In the genomic region with DNA sequence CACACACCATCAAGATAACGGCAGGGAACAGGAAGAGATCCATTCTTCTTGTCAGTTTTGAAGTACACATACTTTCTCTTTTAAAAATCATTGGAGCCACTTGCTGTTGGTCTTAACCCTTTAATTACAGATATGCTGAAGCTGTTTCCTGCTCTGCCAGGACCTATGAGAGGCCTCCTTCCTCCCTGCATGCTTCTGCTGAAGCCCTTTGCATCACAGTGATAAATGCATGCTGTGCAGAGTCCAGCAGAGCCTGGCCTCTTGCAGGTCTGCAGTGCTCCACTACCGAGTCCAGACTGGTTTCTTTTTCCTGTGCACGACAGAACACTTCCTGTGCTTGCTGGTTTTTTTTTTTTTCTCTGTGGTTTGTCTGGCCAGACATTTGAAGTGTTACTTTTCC, we compare ENCODE assay signal across 11 mouse cellular contexts.
A peak's percentile ranks its signal among the peaks of the same experiment; 100 is the strongest.
DNase-seq lines count a peak whose midpoint lies in the region; ATAC-seq and TF ChIP-seq lines count a peak whose summit lies in the region.
"Had no signal": no experiment of that assay in that cellular context is flagged by ENCODE, and none has a peak within 500 bp of the region (broad histone marks: within the 10 kb centered on the region; RNA-seq: fewer than 3 reads in every experiment).

No protein-coding gene starts in this region.

- no peak overlapping the region for H3K27ac ChIP-seq in lung, embryonic 16.5 days (ENCODE audit: low read length)
- H3K27ac ChIP-seq in kidney, postnatal 0 days: no peak overlapping the region
- peak overlapping the region; percentile 33; the same call in 1 of the 2 replicates for H3K27ac ChIP-seq in stomach, embryonic 15.5 days
- H3K27ac ChIP-seq in midbrain, embryonic 13.5 days: no peak overlapping the region
- H3K27ac ChIP-seq: liver, embryonic 15.5 days had no signal

- H3K4me3 ChIP-seq in lung, embryonic 16.5 days (ENCODE audit: low read length): no peak overlapping the region
- no peak overlapping the region for H3K4me3 ChIP-seq in kidney, postnatal 0 days (replicated peaks; ENCODE audit: low read depth, low read length)
- no peak overlapping the region for H3K4me3 ChIP-seq in stomach, embryonic 15.5 days (replicated peaks)
- no peak overlapping the region for H3K4me3 ChIP-seq in midbrain, embryonic 13.5 days (replicated peaks)
- H3K4me3 ChIP-seq: layer of hippocampus, adult 2 months; liver, embryonic 15.5 days had no signal

- peak overlapping the region; percentile 21; the same call in 1 of the 2 replicates for H3K4me2 ChIP-seq in lung, embryonic 16.5 days (ENCODE audit: low read depth, low read length)
- peak overlapping the region; percentile 1; the same call in 1 of the 2 replicates for H3K4me2 ChIP-seq in kidney, postnatal 0 days (ENCODE audit: low read length)
- peak overlapping the region; percentile 22 for H3K4me2 ChIP-seq in stomach, embryonic 15.5 days
- no peak overlapping the region for H3K4me2 ChIP-seq in midbrain, embryonic 13.5 days (replicated peaks)
- H3K4me2 ChIP-seq: liver, embryonic 15.5 days had no signal

- 6% methylated on average over 3 of the region's 3 CpGs for WGBS in lung, embryonic 16.5 days
- 28% methylated on average over 3 of the region's 3 CpGs for WGBS in kidney, postnatal 0 days
- WGBS in stomach, embryonic 15.5 days: 9% methylated on average over 3 of the region's 3 CpGs
- 63% methylated on average over 3 of the region's 3 CpGs for WGBS in midbrain, embryonic 13.5 days

- DNase-seq in adrenal gland, adult 2 months: peak; percentile 30
- no peak for DNase-seq in adrenal gland, postnatal 4 days (ENCODE audit: low spot score in 2 of 2)
- no peak for DNase-seq in lung, adult 18-20 months
- peak; percentile 52 for DNase-seq in kidney, postnatal 0 days (ENCODE audit: low spot score)
- DNase-seq in cerebellum, postnatal 36 days: no peak

- H3K36me3 ChIP-seq in lung, embryonic 16.5 days (ENCODE audit: control insufficient read depth, insufficient read depth, low read length): no peaks in the 10 kb centered on the region
- no peaks in the 10 kb centered on the region for H3K36me3 ChIP-seq in kidney, postnatal 0 days (ENCODE audit: insufficient read depth, low read length)
- H3K36me3 ChIP-seq in stomach, embryonic 15.5 days: no peaks in the 10 kb centered on the region
- H3K36me3 ChIP-seq in midbrain, embryonic 13.5 days: no peaks in the 10 kb centered on the region
- H3K36me3 ChIP-seq: liver, embryonic 15.5 days had no signal

- TF ChIP-seq CTCF in kidney, postnatal 0 days (IDR thresholded peaks at IDR 0.05; ENCODE audit: low read depth): no peak

- ATAC-seq in lung, embryonic 16.5 days (ENCODE audit: low read depth): peak; percentile 64; the same call in 1 of the 2 replicates
- no peak for ATAC-seq in kidney, postnatal 0 days (replicated peaks; ENCODE audit: low FRiP score, low read depth)
- peak; percentile 66; the same call in 1 of the 2 replicates for ATAC-seq in stomach, embryonic 15.5 days (ENCODE audit: insufficient read depth, low FRiP score, low read depth)
- ATAC-seq in midbrain, embryonic 13.5 days: no peak
- ATAC-seq: forebrain, embryonic 16.5 days had no signal

- H3K4me1 ChIP-seq in lung, embryonic 16.5 days (replicated peaks; ENCODE audit: control insufficient read depth, insufficient read depth, low read length): peaks cover 25% of the 10 kb centered on the region
- peaks cover 6% of the 10 kb centered on the region for H3K4me1 ChIP-seq in kidney, postnatal 0 days (replicated peaks; ENCODE audit: insufficient read depth, low read length)
- peaks cover 28% of the 10 kb centered on the region for H3K4me1 ChIP-seq in stomach, embryonic 15.5 days
- H3K4me1 ChIP-seq in midbrain, embryonic 13.5 days (replicated peaks): 0 out of 2 replicates have a peak, but pooled peaks cover 3% of the 10 kb centered on the region

- no peaks in the 10 kb centered on the region for H3K27me3 ChIP-seq in lung, embryonic 16.5 days (ENCODE audit: control insufficient read depth, insufficient read depth, low read depth, low read length)
- no peaks in the 10 kb centered on the region for H3K27me3 ChIP-seq in kidney, postnatal 0 days (ENCODE audit: insufficient read depth, low read length)
- no peaks in the 10 kb centered on the region for H3K27me3 ChIP-seq in stomach, embryonic 15.5 days (replicated peaks)
- H3K27me3 ChIP-seq in midbrain, embryonic 13.5 days: no peaks in the 10 kb centered on the region
- H3K27me3 ChIP-seq: liver, embryonic 15.5 days had no signal

- no peak overlapping the region for H3K9ac ChIP-seq in lung, embryonic 16.5 days (ENCODE audit: low read length)
- no peak overlapping the region for H3K9ac ChIP-seq in kidney, postnatal 0 days (ENCODE audit: low read depth, low read length)
- H3K9ac ChIP-seq in stomach, embryonic 15.5 days: no peak overlapping the region
- no peak overlapping the region for H3K9ac ChIP-seq in midbrain, embryonic 13.5 days (replicated peaks)
- H3K9ac ChIP-seq: liver, embryonic 15.5 days had no signal

- no peaks in the 10 kb centered on the region for H3K9me3 ChIP-seq in lung, embryonic 16.5 days (ENCODE audit: control insufficient read depth, low read length)
- H3K9me3 ChIP-seq in kidney, postnatal 0 days (replicated peaks; ENCODE audit: low read length): no peaks in the 10 kb centered on the region
- no peaks in the 10 kb centered on the region for H3K9me3 ChIP-seq in stomach, embryonic 15.5 days
- no peaks in the 10 kb centered on the region for H3K9me3 ChIP-seq in midbrain, embryonic 13.5 days
- H3K9me3 ChIP-seq: liver, embryonic 15.5 days had no signal

Comparison
In these comparisons a context has a peak if more than half of its experiments do, and no peak if none do; other contexts are left out.
1. DNase-seq: peak in adrenal gland, adult 2 months (single experiment) and kidney, postnatal 0 days (single experiment); none in adrenal gland, postnatal 4 days (0 of 2), lung, adult 18-20 months (0 of 2) and cerebellum, postnatal 36 days (0 of 2).
2. ATAC-seq: peak in lung, embryonic 16.5 days (single experiment) and stomach, embryonic 15.5 days (single experiment); none in kidney, postnatal 0 days (single experiment) and midbrain, embryonic 13.5 days (single experiment).